Mouse (Mus musculus) thymus, adult 18-20 months (tissue): ENCODE measurements around the gene Nolc1.
"Not testable (repeated sequence)": the region's sequence is repeated elsewhere in the genome, so short reads cannot be mapped to it uniquely, and the experiment has no call there.

Experiments used
- DNase-seq, 2 experiments: peaks; one replicate each; pipeline ENCODE4 v3.0.0; 2022; ENCODE audit warnings: mixed read lengths in 2 of 2

Gene Nolc1

DNA sequence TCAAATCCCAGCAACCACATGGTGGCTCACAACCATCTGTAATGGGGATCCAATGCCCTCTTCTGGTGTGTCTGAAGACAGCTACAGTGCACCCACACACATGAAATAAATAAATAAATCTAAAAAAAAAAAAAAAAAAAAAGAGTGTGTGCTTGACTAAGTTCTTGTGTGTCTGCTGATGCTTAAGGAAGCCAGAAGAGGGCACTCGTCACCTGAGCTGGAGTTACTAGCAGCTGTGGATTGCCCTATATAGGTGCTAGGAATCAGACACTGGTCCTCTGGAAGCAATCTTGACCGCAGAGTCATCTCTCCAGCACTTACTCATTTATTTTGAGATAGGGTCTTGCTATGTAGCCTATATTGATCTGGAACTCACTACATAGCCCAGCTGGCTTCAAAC, 18.5 kb downstream of the Nolc1 start:
- no peak for DNase-seq

- no peak for DNase-seq
These were observed 19.6 kb downstream of the Nolc1 start for GRCm38 (mm10) chr19:46095291-46095690.

DNA sequence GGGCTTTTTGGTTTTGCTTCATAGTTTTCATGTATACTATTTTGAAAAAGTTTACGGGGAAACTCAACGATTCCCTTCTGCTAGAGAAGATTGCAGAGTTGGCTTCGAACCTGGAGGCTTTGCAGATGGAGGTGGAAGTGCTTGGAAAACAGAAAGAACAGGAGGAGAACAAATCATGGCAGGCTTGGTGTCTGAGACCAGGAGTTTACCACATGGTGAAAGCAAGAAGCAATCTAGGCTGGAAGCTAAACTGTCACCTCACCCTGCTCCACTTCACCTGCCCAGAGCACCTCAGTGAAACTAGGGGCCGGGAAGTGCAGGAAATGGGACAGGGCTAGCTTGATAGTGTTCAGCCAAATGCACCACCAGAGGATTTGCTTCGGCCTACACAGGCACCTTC, 20.7 kb downstream of the Nolc1 start:
- no peak for DNase-seq

GRCm38 (mm10) chr19:46099561-46099960, 23.9 kb downstream of the Nolc1 start:
- no peak for DNase-seq

DNA sequence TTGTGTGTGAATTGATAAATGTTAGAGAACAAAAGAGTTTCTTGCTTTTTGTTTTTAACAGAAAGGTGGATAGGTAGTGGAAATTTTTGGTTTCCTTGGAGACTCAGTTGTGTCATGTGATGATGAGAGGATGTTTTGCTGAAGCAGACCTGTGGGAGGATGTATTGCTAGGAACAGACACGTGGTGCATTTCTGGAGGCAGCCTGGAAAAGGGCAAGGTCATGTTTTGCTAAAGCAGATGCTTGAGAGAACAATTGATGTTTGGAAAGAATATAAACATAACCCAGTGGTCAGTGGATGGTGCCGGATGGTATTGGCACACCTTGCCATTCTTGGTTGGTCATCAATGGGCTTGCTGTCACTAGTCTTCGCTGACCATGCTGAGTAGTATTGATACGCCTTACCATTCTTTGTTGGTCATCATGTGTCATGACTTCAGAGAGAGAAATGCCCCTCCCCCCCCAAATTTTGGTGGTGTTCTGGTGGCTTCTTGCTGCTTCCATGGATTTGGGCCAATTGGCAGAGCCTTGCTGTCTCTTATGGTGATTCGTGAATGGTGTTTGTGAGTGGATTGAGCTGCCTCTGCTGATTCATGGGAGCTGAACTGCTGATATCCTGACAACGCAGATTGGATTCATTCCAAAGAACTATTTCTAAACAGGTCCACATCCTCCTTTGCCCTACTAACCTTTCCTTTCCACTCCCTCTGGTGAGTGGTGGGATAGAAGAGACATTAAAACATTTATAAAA, 27.9 kb downstream of the Nolc1 start:
- no peak for DNase-seq

DNA sequence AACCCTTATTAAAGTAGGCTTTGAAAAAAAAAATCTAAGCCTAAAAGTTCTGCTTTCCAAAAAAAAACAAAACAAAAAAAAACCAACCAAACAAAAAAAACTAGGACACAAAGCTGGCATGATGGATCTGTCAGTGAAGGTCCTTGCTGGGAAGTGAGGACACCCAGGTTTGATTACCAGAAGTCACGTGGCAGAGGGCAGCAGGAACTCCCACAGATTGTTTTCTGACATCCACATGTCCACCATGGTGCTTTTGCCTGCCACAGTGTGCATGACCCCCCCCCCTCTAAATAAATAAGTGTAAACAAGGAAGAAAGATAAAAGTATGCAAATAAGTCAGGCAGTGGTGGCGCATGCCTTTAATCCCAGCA, 28.5 kb downstream of the Nolc1 start:
- DNase-seq = no peak

GRCm38 (mm10) chr19:46110214-46110613, 34.6 kb downstream of the Nolc1 start:
- no peak for DNase-seq

DNA sequence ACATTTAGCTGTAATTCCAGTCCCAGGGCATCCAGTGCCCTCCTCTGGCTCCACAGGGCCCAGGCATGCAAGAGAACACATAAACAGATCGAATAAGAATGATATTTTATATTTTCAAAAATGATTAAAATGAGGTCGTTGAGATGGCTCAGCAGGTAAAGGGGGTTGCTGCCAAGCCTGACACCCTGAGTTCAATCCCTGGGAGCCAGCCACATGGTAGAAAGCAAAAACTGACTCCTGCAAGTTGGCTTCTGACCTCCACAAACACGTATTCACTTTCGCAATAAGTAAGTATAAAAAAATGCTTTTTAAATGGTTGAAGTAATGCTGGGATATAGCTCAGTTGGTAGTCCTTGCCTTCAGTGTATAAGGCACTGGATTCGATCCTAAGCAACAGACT, 35.1 kb downstream of the Nolc1 start:
- no peak for DNase-seq

GRCm38 (mm10) chr19:46114617-46115016, 39.0 kb downstream of the Nolc1 start:
- no peak for DNase-seq

- DNase-seq = no peak
These were observed 43.8 kb downstream of the Nolc1 start for GRCm38 (mm10) chr19:46119458-46119857.

GRCm38 (mm10) chr19:46120872-46121271, 45.2 kb downstream of the Nolc1 start:
- DNase-seq = no peak

DNA sequence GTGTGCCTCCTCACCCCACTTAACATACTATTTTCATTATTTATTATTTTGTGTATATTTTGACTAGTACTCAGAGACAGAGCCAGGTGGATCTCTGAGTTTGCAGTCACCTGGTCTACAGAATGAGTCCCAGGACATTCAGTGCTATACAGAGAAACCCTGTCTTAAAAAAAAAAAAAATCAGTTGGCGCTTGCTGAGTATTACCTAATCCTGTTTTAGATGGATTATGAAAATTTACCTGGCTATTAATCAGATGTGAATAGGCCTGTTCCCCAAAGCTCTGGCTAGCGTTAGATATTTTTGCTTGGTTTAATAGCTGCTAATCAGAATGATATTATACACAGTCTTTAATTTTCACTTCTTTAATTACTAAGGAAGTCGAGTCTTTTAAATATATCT, 48.2 kb downstream of the Nolc1 start:
- no peak for DNase-seq

GRCm38 (mm10) chr19:46124651-46125050, 49.0 kb downstream of the Nolc1 start:
- no peak for DNase-seq

DNA sequence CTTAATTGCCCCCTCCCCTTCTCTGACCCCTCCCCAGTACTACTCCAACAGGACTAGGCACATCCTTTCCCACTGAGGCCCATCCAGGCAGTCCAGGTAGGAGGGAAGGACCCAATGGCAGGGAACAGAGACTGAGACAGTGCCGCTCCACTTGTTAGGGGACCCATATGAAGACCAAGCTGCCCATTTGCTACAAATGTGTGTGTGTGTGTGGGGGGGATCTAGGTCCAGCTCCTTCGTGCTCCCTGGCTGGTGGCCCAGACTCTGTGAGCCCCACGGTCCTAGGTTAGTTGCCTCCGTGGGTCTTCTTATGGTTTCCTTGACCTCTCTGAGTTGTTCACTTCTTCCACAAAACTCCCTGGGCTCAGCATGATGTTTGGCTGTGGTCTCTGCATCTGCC, 50.6 kb downstream of the Nolc1 start:
- DNase-seq = no peak

DNA sequence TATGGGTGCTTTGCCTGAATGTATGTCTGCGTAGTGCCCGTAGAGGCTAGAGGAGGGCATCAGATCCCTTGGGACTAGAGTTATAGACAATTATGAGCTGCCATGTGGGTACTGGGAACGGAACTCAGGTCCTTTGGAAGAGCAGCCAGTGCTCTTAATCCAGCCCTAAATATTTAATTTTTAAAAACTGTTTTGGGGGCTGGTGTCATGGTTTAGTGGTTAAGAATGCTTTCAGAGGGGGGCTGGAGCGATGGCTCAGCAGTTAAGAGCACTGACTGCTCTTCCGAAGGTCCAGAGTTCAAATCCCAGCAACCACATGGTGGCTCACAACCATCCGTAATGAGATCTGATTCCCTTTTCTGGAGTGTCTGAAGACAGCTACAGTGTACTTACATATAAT, 54.1 kb downstream of the Nolc1 start:
- DNase-seq = not testable (repeated sequence)

DNA sequence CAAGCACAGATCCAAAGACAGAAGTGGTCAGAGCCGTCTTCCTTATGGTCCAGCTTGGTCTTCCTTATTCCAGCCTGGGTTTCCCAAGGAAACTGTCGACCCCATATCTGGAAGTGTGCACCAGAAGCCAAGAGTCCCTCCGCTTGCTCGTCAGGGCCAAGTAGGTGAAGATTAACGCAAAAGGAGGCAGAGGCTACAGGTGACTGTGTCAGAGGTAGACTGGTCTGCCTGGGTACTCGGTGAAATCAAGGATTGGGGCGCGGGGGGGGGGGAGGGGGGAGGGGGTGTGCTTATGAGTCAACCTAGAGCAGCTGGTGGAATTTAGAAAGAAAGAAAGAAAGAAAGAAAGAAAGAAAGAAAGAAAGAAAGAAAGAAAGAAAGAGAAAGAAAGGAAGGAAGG, 55.6 kb downstream of the Nolc1 start:
- no peak for DNase-seq

DNA sequence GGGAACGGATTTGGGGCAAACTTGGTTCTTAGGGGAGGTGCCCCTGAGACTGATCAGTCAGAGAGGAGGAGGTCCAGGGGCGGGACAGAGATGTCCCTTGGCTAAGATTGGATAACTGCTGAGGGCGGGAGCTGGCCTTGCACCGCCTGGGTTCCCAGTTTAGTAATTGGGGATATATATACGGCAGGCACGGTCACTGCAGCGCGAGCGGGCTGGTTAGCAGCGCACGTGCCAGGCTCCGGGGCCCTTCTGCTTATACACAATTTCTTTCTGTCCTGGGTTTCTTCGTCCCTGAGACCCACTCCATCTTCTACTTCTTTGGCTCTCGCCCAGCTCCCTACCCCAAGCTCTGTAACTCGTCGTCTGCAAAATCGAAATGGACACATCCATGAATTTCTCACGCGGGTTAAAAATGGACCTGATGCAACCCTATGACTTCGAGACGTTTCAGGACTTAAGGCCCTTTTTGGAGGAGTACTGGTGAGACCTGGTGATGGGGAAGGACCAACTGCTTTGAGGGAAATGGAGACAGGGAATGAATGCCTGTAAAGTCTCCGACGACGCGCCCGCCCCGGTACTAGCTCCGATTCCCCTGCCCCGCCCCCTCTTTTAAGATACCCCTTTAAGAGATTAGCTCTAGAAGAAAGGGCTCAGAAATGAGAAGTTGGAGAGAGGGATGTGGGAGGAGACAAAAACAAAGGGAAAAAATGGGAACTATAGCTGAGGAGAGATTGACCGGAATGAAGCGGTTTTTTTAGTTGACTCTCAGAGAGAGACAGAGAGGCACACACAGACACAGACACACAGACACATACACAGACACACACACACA, 56.2 kb downstream of the Nolc1 start, which contains the start of gene Elovl3:
Gene Elovl3 (plus strand): TSS at position 204 of the 832 bp plus-strand sequence.
- DNase-seq = no peak

- no peak for DNase-seq
These were observed 56.9 kb downstream of the Nolc1 start for GRCm38 (mm10) chr19:46132577-46132976.
